Mouse (Mus musculus) G1E (cell line): ENCODE measurements at regions not wholly inside any gene's neighbourhood (a gene's known extent, or its start where the extent isn't known, plus 50 kb on each side); places are given as distances from the start of the nearest gene placed in this dataset.

Experiments used
- CTCF ChIP-seq: IDR thresholded peaks from 2 replicates; pipeline ENCODE4 v1.5.1; 2012; ENCODE audit warnings: low read depth, low read length, inconsistent platforms, mixed read lengths
- GATA1 ChIP-seq: IDR thresholded peaks from 2 replicates; pipeline ENCODE4 v1.6.1; 2012; ENCODE audit warnings: borderline replicate concordance, low read length, inconsistent platforms, mixed read lengths
- POLR2AphosphoS5 ChIP-seq: IDR thresholded peaks from 2 replicates; pipeline ENCODE4 v1.6.1; 2012; ENCODE audit warnings: low read depth, low read length, inconsistent platforms; ENCODE audit not compliant: insufficient replicate concordance
- TAL1 ChIP-seq: conservative IDR thresholded peaks from 2 replicates; pipeline ENCODE4 v1.6.1; 2012; ENCODE audit warnings: low read depth, low read length, inconsistent platforms, mixed read lengths

DNA sequence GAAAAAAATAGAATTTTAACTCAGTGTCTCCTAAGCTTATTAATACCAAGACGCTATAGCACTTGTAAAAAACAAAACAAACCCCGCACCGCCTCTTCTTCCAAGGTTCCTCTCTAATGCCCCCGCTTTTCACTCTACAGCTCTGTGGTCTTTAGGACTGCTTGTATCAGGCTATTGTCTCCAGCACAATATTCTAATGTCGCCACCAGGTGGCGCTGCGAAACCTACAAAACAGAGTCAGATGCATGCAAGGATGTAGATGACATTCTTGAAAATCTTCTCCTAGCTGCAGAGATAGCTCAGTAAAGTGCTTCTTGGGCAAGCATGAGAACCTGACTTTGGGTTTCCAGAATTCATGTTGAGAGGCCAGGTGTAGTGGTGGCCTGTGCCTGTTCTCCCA lies 75.9 kb upstream of the C2cd4b start:
- no peak for TF ChIP-seq POLR2AphosphoS5
- no peak for TF ChIP-seq CTCF
- TF ChIP-seq GATA1: no peak
- TF ChIP-seq TAL1: no peak
